ENCODE assay signal across 16 mouse cellular contexts in the genomic region with DNA sequence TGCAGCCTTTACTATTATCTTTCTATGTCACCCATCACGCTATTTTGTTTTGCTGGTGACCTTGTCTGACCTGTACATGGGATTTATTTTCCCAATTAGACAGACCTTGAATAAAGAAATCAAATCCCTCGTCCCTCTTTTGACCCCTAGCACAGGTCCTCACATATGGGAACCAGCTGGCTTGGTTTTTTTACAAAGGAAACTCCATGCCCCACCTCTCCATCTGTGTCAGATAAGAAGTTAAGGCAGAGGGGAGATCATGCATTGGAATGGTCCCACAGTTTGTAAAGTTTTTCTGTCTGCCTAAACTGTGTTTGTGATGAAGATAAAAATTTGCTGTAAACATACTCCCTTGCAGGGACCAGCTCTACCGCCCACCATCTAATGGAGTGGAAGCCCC. TPM values are rescaled to one million over a fixed set of nuclear protein-coding genes. Genes with fewer than 3 reads are reported as not detected.
DNase-seq lines count a peak whose midpoint lies in the region; ATAC-seq lines count a peak whose summit lies in the region.
"Had no signal": no experiment of that assay in that cellular context is flagged by ENCODE, and none has a peak within 500 bp of the region (broad histone marks: within the 10 kb centered on the region; RNA-seq: fewer than 3 reads in every experiment).

No protein-coding gene starts in this region.

- peaks cover 31% of the 10 kb centered on the region for H3K36me3 ChIP-seq in hindbrain, embryonic 10.5 days
- no peaks in the 10 kb centered on the region for H3K36me3 ChIP-seq in hindbrain, embryonic 14.5 days (replicated peaks; ENCODE audit: control insufficient read depth, insufficient read depth)
- H3K36me3 ChIP-seq in lung, embryonic 16.5 days (ENCODE audit: control insufficient read depth, insufficient read depth, low read length): peaks cover 12% of the 10 kb centered on the region
- peaks cover 33% of the 10 kb centered on the region for H3K36me3 ChIP-seq in limb, embryonic 10.5 days
- H3K36me3 ChIP-seq in stomach, embryonic 15.5 days: peaks cover 8% of the 10 kb centered on the region

- WGBS in hindbrain, embryonic 10.5 days: 48% methylated on average over 3 of the region's 3 CpGs
- 46% methylated on average over 3 of the region's 3 CpGs for WGBS in hindbrain, embryonic 14.5 days
- WGBS in lung, embryonic 16.5 days: 45% methylated on average over 3 of the region's 3 CpGs
- WGBS in limb, embryonic 10.5 days: 13% methylated on average over 3 of the region's 3 CpGs
- WGBS in stomach, embryonic 15.5 days: 43% methylated on average over 3 of the region's 3 CpGs

- H3K27ac ChIP-seq in hindbrain, embryonic 10.5 days: no peak overlapping the region
- no peak overlapping the region for H3K27ac ChIP-seq in hindbrain, embryonic 14.5 days
- H3K27ac ChIP-seq in lung, embryonic 16.5 days (ENCODE audit: low read length): peak overlapping the region; percentile 80
- H3K27ac ChIP-seq in limb, embryonic 10.5 days: peak overlapping the region; percentile 57
- H3K27ac ChIP-seq in stomach, embryonic 15.5 days: peak overlapping the region; percentile 62
- H3K27ac ChIP-seq: forebrain, embryonic 15.5 days; neural tube, embryonic 12.5 days had no signal

- no peak overlapping the region for H3K9ac ChIP-seq in hindbrain, embryonic 14.5 days
- no peak overlapping the region for H3K9ac ChIP-seq in lung, embryonic 16.5 days (ENCODE audit: low read length)
- no peak overlapping the region for H3K9ac ChIP-seq in stomach, embryonic 15.5 days
- H3K9ac ChIP-seq: forebrain, embryonic 15.5 days; neural tube, embryonic 12.5 days had no signal

- no peak for ATAC-seq in hindbrain, embryonic 14.5 days (ENCODE audit: low FRiP score)
- no peak for ATAC-seq in lung, embryonic 16.5 days (ENCODE audit: low read depth)
- ATAC-seq in stomach, embryonic 15.5 days (ENCODE audit: insufficient read depth, low FRiP score, low read depth): no peak
- no peak for ATAC-seq in megakaryocyte progenitor cell, adult 5-6 weeks (replicated peaks; ENCODE audit: poor library complexity)
- ATAC-seq: forebrain, embryonic 15.5 days had no signal

- H3K27me3 ChIP-seq in hindbrain, embryonic 10.5 days (ENCODE audit: insufficient read depth, poor library complexity, severe bottlenecking): no peaks in the 10 kb centered on the region
- H3K27me3 ChIP-seq in hindbrain, embryonic 14.5 days (ENCODE audit: control insufficient read depth, insufficient read depth, low read length): no peaks in the 10 kb centered on the region
- H3K27me3 ChIP-seq in lung, embryonic 16.5 days (ENCODE audit: control insufficient read depth, insufficient read depth, low read depth, low read length): no peaks in the 10 kb centered on the region
- H3K27me3 ChIP-seq in limb, embryonic 10.5 days (ENCODE audit: low read depth, poor library complexity, severe bottlenecking): no peaks in the 10 kb centered on the region
- H3K27me3 ChIP-seq in stomach, embryonic 15.5 days (replicated peaks): no peaks in the 10 kb centered on the region
- H3K27me3 ChIP-seq: forebrain, embryonic 15.5 days; neural tube, embryonic 12.5 days had no signal

- H3K4me2 ChIP-seq in hindbrain, embryonic 14.5 days (replicated peaks): no peak overlapping the region
- H3K4me2 ChIP-seq in lung, embryonic 16.5 days (ENCODE audit: low read depth, low read length): no peak overlapping the region
- no peak overlapping the region for H3K4me2 ChIP-seq in stomach, embryonic 15.5 days
- H3K4me2 ChIP-seq: forebrain, embryonic 15.5 days; neural tube, embryonic 12.5 days had no signal

- no peak overlapping the region for H3K4me3 ChIP-seq in hindbrain, embryonic 10.5 days
- H3K4me3 ChIP-seq in hindbrain, embryonic 14.5 days (replicated peaks; ENCODE audit: low read length): no peak overlapping the region
- H3K4me3 ChIP-seq in lung, embryonic 16.5 days (ENCODE audit: low read length): no peak overlapping the region
- H3K4me3 ChIP-seq in limb, embryonic 10.5 days: peak overlapping the region; percentile 9; the same call in 1 of the 2 replicates
- no peak overlapping the region for H3K4me3 ChIP-seq in stomach, embryonic 15.5 days (replicated peaks)
- H3K4me3 ChIP-seq: forebrain, embryonic 15.5 days; neural tube, embryonic 12.5 days had no signal

- no peaks in the 10 kb centered on the region for H3K9me3 ChIP-seq in hindbrain, embryonic 10.5 days
- H3K9me3 ChIP-seq in hindbrain, embryonic 14.5 days (ENCODE audit: control insufficient read depth, low read length): no peaks in the 10 kb centered on the region
- H3K9me3 ChIP-seq in lung, embryonic 16.5 days (ENCODE audit: control insufficient read depth, low read length): no peaks in the 10 kb centered on the region
- no peaks in the 10 kb centered on the region for H3K9me3 ChIP-seq in limb, embryonic 10.5 days (replicated peaks)
- H3K9me3 ChIP-seq in stomach, embryonic 15.5 days: no peaks in the 10 kb centered on the region
- H3K9me3 ChIP-seq: forebrain, embryonic 15.5 days; neural tube, embryonic 12.5 days had no signal

- peak; percentile 45 for DNase-seq in hindbrain, embryonic 10.5 days (ENCODE audit: low spot score)
- no peak for DNase-seq in hindbrain, embryonic 14.5 days (ENCODE audit: low spot score)
- DNase-seq in lung, postnatal 36 days: no peak
- peak; percentile 41 for DNase-seq in limb, embryonic 10.5 days (ENCODE audit: low spot score)
- no peak for DNase-seq in adrenal gland, postnatal 4 days (ENCODE audit: low spot score in 2 of 2)
- DNase-seq: adrenal gland, postnatal 25 days; B cell, adult 2 months; gastrocnemius, postnatal 36 days; lung, adult 18-20 months; midbrain, embryonic 14.5 days; thymus, postnatal 36 days had no signal

- H3K4me1 ChIP-seq in hindbrain, embryonic 10.5 days (replicated peaks): peaks cover 34% of the 10 kb centered on the region
- 0 out of 2 replicates have a peak, but pooled peaks cover 7% of the 10 kb centered on the region for H3K4me1 ChIP-seq in hindbrain, embryonic 14.5 days (replicated peaks; ENCODE audit: control insufficient read depth, insufficient read depth, low read length)
- peaks cover 18% of the 10 kb centered on the region for H3K4me1 ChIP-seq in lung, embryonic 16.5 days (replicated peaks; ENCODE audit: control insufficient read depth, insufficient read depth, low read length)
- H3K4me1 ChIP-seq in limb, embryonic 10.5 days: peaks cover 47% of the 10 kb centered on the region
- H3K4me1 ChIP-seq in stomach, embryonic 15.5 days: peaks cover 24% of the 10 kb centered on the region

RNA-seq across cellular contexts. Expression of gene Traf3ip2, which starts 26.1 kb away (rescaled TPM):
- 8.3 and 8.8 TPM in 2 replicates for polyA plus RNA-seq in hindbrain, embryonic 10.5 days (2016; fragmentation: Nextera tagmentation; extraction: Ambion mirVana)
- 8.3 and 10.1 TPM in 2 replicates for polyA plus RNA-seq in hindbrain, embryonic 14.5 days (2014; fragmentation: Nextera tagmentation; extraction: Ambion mirVana)
- 34.2 and 37.9 TPM in 2 replicates for polyA plus RNA-seq in lung, embryonic 16.5 days (2015; fragmentation: Nextera tagmentation; extraction: Ambion mirVana)
- polyA plus RNA-seq in limb, embryonic 10.5 days (2016; fragmentation: Nextera tagmentation; extraction: Ambion mirVana): 7.2 and 8.7 TPM in 2 replicates
- 29.0 and 29.6 TPM in 2 replicates for polyA plus RNA-seq in stomach, embryonic 15.5 days (2015; fragmentation: Nextera tagmentation; extraction: Ambion mirVana)
- 11.2 and 11.6 TPM in 2 replicates for total RNA-seq in megakaryocyte progenitor cell, adult 5-6 weeks (2015)
- total RNA-seq in megakaryocyte progenitor cell, adult 5-6 weeks (2017): 1.5 and 4.3 TPM in 2 replicates
- 10 to 100 TPM; 24.0 to 24.8 TPM for total RNA-seq in adrenal gland, postnatal 4 days (2021)

Comparison
In these comparisons a context has a peak if more than half of its experiments do, and no peak if none do; other contexts are left out.
1. DNase-seq: peak in hindbrain, embryonic 10.5 days (single experiment) and limb, embryonic 10.5 days (single experiment); none in hindbrain, embryonic 14.5 days (single experiment), lung, postnatal 36 days (single experiment) and adrenal gland, postnatal 4 days (0 of 2).
2. H3K27ac ChIP-seq: peak in lung, embryonic 16.5 days (single experiment), limb, embryonic 10.5 days (single experiment) and stomach, embryonic 15.5 days (single experiment); none in hindbrain, embryonic 10.5 days (single experiment) and hindbrain, embryonic 14.5 days (single experiment).